Mouse (Mus musculus): ENCODE data around the gene Vps8. TPM values are rescaled to one million over a fixed set of nuclear protein-coding genes. Genes with fewer than 3 reads are reported as not detected.
A peak's percentile ranks its signal among the peaks of the same experiment; 100 is the strongest.

The Vps8 gene
- polyA plus RNA-seq, 1 experiment, result 8.2 TPM

DNA sequence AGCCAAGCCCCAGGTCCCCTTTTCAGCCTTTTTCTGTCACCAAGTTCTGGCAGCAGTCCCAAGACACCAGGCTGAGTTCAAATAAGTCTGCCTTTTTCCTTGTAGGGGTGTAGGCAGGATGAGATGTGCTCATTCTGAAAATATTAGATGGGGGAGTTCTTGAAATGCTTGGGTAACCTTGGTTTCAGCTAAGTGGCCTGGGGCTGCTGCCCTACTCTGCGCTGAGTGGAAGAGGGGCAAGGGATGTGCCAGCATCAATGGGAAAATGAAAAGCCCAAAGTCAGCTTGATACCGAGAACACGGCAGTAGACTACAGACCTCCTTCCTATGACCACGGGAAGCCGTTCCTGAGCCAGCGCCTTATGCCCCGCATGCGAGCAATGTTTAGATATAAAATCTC lies 7.8 kb upstream of the Vps8 start:
- Histone ChIP-seq H3K4me3 (ENCODE audit: extremely low read depth, insufficient read depth, insufficient read length) (no peak overlapping the region), H3K36me3 (ENCODE audit: control insufficient read depth, insufficient read depth, low read length) (no peaks in the 10 kb centered on the region), H3K27me3 (ENCODE audit: control insufficient read depth, insufficient read depth, low read length) (no peaks in the 10 kb centered on the region), H3K27ac (ENCODE audit: insufficient read depth, low read length) (no peak overlapping the region), H3K4me1 (ENCODE audit: control insufficient read depth, insufficient read depth, insufficient read length) (no peaks in the 10 kb centered on the region)
- WGBS, result 93% methylated on average over 8 of the region's 8 CpGs
- TF ChIP-seq POLR2A (IDR thresholded peaks at IDR 0.05; ENCODE audit: low read depth, low read length), result no peak
- no peak for TF ChIP-seq CTCF (IDR thresholded peaks at IDR 0.05; ENCODE audit: extremely low read depth, insufficient read depth, insufficient read length, insufficient replicate concordance)
- DNase-seq (ENCODE audit: low read depth in 1 of 2, low spot score in 2 of 2), result no peak

DNA sequence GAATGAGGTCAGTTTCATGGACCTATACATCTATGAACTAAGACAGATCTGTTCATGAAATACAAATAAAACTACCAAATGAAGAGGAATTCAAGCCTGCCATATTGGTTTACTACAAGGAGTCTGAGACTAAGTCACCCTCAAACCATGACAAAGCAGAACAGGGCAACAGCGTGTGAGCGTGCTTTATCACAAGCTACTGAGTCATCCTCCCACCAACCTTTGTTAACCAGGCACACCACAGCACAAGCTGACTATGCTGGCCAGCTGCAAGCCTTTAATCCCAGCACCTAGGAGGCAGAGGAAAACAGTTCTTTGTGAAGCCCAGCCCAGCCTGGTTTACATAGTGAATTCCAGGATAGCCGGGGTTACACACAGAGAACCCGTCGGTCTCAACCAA lies 4.9 kb upstream of the Vps8 start:
- TF ChIP-seq CTCF (IDR thresholded peaks at IDR 0.05; ENCODE audit: extremely low read depth, insufficient read depth, insufficient read length, insufficient replicate concordance) (no peak), POLR2A (IDR thresholded peaks at IDR 0.05; ENCODE audit: low read depth, low read length) (no peak)
- no peaks in the 10 kb centered on the region for H3K27me3 ChIP-seq (ENCODE audit: control insufficient read depth, insufficient read depth, low read length)
- DNase-seq (ENCODE audit: low read depth in 1 of 2, low spot score in 2 of 2), result no peak
- no peak overlapping the region for H3K4me3 ChIP-seq (ENCODE audit: extremely low read depth, insufficient read depth, insufficient read length)
- H3K4me1 ChIP-seq (ENCODE audit: control insufficient read depth, insufficient read depth, insufficient read length), result no peaks in the 10 kb centered on the region
- no peak overlapping the region for H3K27ac ChIP-seq (ENCODE audit: insufficient read depth, low read length)
- H3K36me3 ChIP-seq (ENCODE audit: control insufficient read depth, insufficient read depth, low read length), result no peaks in the 10 kb centered on the region
- WGBS, result 83% methylated on average over 5 of the region's 5 CpGs

DNA sequence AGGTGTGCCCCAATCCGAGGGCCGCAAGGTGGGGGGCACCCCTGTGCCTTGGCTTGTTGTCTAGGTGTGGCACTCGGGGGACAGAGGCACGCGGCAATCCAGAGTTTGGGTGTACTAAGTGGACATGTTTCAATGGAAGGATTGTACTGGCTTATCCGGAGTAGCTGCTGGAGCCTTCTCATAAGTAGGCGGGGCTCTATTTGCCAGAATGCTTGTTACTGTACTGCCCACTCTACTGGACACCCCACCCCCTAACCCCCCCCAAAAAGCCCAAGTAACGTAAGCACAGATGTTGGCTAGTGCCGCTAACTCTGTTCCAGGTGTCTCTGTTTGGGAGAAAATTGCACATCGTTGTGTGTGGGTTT lies 610 bp downstream of the Vps8 start:
- peak overlapping the region; percentile 70 for H3K4me3 ChIP-seq (ENCODE audit: extremely low read depth, insufficient read depth, insufficient read length)
- DNase-seq (ENCODE audit: low read depth in 1 of 2, low spot score in 2 of 2), result no peak
- no peaks in the 10 kb centered on the region for H3K27me3 ChIP-seq (ENCODE audit: control insufficient read depth, insufficient read depth, low read length)
- TF ChIP-seq POLR2A (IDR thresholded peaks at IDR 0.05; ENCODE audit: low read depth, low read length), result no peak
- peak overlapping the region; percentile 69 for H3K27ac ChIP-seq (ENCODE audit: insufficient read depth, low read length)
- no peaks in the 10 kb centered on the region for H3K36me3 ChIP-seq (ENCODE audit: control insufficient read depth, insufficient read depth, low read length)
- H3K4me1 ChIP-seq (ENCODE audit: control insufficient read depth, insufficient read depth, insufficient read length), result no peaks in the 10 kb centered on the region
- 2% methylated on average over 10 of the region's 10 CpGs for WGBS

DNA sequence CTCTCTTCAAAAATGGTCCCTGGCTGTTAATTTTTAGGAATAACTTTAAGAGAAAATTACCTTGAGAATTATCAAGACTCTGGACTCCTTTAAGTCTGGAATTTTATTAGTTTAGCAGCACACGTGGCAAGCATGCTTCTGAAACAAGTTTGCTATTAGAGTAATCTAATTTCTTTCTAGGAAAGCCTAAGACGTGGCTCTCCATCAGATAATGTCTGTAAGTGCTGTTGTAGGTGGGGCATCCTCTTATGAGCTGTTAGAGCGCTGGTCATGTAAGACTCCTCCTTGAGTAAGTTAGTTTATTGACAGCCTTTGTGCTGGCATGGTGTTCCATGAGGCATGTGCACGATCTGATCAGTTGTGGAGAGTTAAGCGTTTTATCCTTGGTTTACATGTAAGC lies 5.2 kb downstream of the Vps8 start:
- no peak for DNase-seq (ENCODE audit: low read depth in 1 of 2, low spot score in 2 of 2)

DNA sequence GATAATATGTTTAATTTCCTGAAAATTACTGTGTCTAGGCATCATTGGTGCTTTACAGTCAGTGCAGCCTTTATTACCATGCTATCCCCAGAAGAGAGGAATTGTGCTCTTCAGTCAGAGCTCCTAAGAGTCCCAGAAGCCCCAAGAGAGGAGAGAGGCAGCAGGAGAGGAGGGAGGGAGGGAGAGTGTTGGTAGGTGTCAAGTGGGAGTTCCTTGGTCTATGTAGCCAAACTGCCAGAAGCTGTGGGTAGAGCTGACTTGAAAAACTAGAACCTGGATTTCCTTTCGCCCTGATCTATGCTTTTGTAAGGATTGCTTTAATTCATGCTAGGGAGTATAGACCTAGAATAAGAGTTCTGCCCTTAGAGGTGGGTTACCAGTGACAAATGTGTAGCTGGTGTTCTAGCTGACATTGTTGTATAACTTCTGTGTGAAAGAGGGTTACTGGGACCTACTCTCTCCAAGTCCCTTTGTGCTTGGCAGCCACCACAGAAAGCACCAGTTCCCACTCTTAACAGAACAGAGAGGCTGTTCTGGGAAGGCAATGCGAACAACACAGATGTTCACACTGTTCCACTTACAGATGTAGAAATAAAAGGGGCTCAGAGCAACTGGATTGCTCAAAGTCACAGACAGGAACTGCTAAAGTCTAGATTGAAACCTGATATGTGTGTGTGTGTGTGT lies 7.6 kb downstream of the Vps8 start:
- DNase-seq (ENCODE audit: low read depth in 1 of 2, low spot score in 2 of 2), result no peak
- H3K27me3 ChIP-seq (ENCODE audit: control insufficient read depth, insufficient read depth, low read length), result no peaks in the 10 kb centered on the region

More for the DNA sequence above, 5.2 kb downstream of the Vps8 start:
- TF ChIP-seq CTCF (IDR thresholded peaks at IDR 0.05; ENCODE audit: extremely low read depth, insufficient read depth, insufficient read length, insufficient replicate concordance) (no peak), POLR2A (IDR thresholded peaks at IDR 0.05; ENCODE audit: low read depth, low read length) (no peak)
- Histone ChIP-seq H3K36me3 (ENCODE audit: control insufficient read depth, insufficient read depth, low read length) (no peaks in the 10 kb centered on the region), H3K27me3 (ENCODE audit: control insufficient read depth, insufficient read depth, low read length) (no peaks in the 10 kb centered on the region), H3K4me1 (ENCODE audit: control insufficient read depth, insufficient read depth, insufficient read length) (no peaks in the 10 kb centered on the region), H3K27ac (ENCODE audit: insufficient read depth, low read length) (no peak overlapping the region), H3K4me3 (ENCODE audit: extremely low read depth, insufficient read depth, insufficient read length) (no peak overlapping the region)
- 84% methylated on average over 5 of the region's 5 CpGs for WGBS

DNA sequence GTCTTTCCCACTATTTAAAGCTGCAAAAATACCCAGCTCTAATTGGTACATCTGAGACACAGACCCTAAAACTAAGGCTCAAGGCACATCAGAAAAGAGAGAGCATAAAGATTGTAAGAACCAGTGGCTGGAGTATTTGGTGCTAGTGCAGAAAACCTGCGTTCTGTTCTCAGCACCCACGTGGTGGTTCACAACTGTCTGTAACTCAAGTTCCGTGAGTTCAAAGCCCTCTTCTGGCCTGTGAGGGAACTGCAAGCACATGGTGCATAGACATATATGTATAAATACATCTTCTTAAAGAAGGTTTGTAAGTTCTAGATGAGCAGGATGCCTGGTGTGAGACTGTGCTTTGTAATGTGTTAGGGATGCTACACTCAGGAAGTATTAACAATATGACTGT lies 8.7 kb downstream of the Vps8 start:
- no peak for DNase-seq (ENCODE audit: low read depth in 1 of 2, low spot score in 2 of 2)
- H3K4me1 ChIP-seq (ENCODE audit: control insufficient read depth, insufficient read depth, insufficient read length), result no peaks in the 10 kb centered on the region
- peaks cover 4% of the 10 kb centered on the region for H3K36me3 ChIP-seq (ENCODE audit: control insufficient read depth, insufficient read depth, low read length)
- no peak overlapping the region for H3K27ac ChIP-seq (ENCODE audit: insufficient read depth, low read length)
- H3K27me3 ChIP-seq (ENCODE audit: control insufficient read depth, insufficient read depth, low read length), result no peaks in the 10 kb centered on the region
- no peak overlapping the region for H3K4me3 ChIP-seq (ENCODE audit: extremely low read depth, insufficient read depth, insufficient read length)
- TF ChIP-seq CTCF (IDR thresholded peaks at IDR 0.05; ENCODE audit: extremely low read depth, insufficient read depth, insufficient read length, insufficient replicate concordance) (no peak), POLR2A (IDR thresholded peaks at IDR 0.05; ENCODE audit: low read depth, low read length) (no peak)
- 91% methylated on average over 3 of the region's 3 CpGs for WGBS

More for the DNA sequence above, 7.6 kb downstream of the Vps8 start:
- Histone ChIP-seq H3K36me3 (ENCODE audit: control insufficient read depth, insufficient read depth, low read length) (0 out of 2 replicates have a peak, but pooled peaks cover 1% of the 10 kb centered on the region), H3K4me3 (ENCODE audit: extremely low read depth, insufficient read depth, insufficient read length) (no peak overlapping the region), H3K27ac (ENCODE audit: insufficient read depth, low read length) (no peak overlapping the region), H3K4me1 (ENCODE audit: control insufficient read depth, insufficient read depth, insufficient read length) (no peaks in the 10 kb centered on the region)
- TF ChIP-seq CTCF (IDR thresholded peaks at IDR 0.05; ENCODE audit: extremely low read depth, insufficient read depth, insufficient read length, insufficient replicate concordance) (no peak), POLR2A (IDR thresholded peaks at IDR 0.05; ENCODE audit: low read depth, low read length) (no peak)
- WGBS, result 84% methylated on average over 2 of the region's 2 CpGs

DNA sequence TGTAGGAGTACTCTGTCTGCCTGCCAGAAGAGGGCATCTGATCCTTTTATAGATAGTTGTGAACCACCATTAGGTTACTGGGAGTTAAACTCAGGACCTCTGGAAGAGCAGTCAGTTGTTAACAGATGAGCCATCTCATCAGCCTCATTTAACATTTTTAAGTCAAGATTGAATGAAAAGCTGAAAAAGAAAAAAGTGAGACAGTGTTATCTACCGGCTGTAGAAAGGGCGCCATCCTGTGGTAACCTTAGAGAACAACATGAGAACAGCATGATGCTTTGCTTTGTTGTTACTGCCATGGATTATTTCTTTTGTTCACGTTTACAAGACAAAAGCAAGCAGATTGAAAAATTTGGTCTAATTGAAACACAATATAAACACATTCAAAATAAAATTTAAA lies 10.6 kb downstream of the Vps8 start:
- peaks cover 7% of the 10 kb centered on the region for H3K36me3 ChIP-seq (ENCODE audit: control insufficient read depth, insufficient read depth, low read length)
- H3K4me3 ChIP-seq (ENCODE audit: extremely low read depth, insufficient read depth, insufficient read length), result no peak overlapping the region
- H3K27ac ChIP-seq (ENCODE audit: insufficient read depth, low read length), result no peak overlapping the region
- no peak for TF ChIP-seq POLR2A (IDR thresholded peaks at IDR 0.05; ENCODE audit: low read depth, low read length)
- no peak for DNase-seq (ENCODE audit: low read depth in 1 of 2, low spot score in 2 of 2)
- H3K27me3 ChIP-seq (ENCODE audit: control insufficient read depth, insufficient read depth, low read length), result no peaks in the 10 kb centered on the region
- no peaks in the 10 kb centered on the region for H3K4me1 ChIP-seq (ENCODE audit: control insufficient read depth, insufficient read depth, insufficient read length)
- 62% methylated on average over 3 of the region's 3 CpGs for WGBS

All from spleen, adult 2 months (tissue).